Mouse (Mus musculus) G1E (cell line): ENCODE data around the gene Hoxb3. TPM values are rescaled to one million over a fixed set of nuclear protein-coding genes. Genes with fewer than 3 reads are reported as not detected.

Experiments
- ATAC-seq: 2 replicates; pipeline ENCODE4 v1.8.0; 2016; ENCODE audit warnings: mild to moderate bottlenecking; ENCODE audit not compliant: insufficient number of reproducible peaks, poor library complexity, low FRiP score, severe bottlenecking; ENCODE audit errors: extremely low read depth
- DNase-seq: peaks from one replicate; pipeline ENCODE4 v3.0.0; 2012; ENCODE audit warnings: low spot score
- H3K27me3 ChIP-seq: 2 replicates; pipeline ENCODE4 v1.6.1; 2012; ENCODE audit warnings: mild to moderate bottlenecking, low read length, inconsistent platforms; ENCODE audit not compliant: insufficient read depth
- H3K36me3 ChIP-seq: replicated peaks from 2 replicates; pipeline ENCODE3; 2012; ENCODE audit warnings: mild to moderate bottlenecking, inconsistent platforms
- H3K4me1 ChIP-seq: 2 replicates; pipeline ENCODE4 v1.6.1; 2012; ENCODE audit warnings: low read depth, low read length, inconsistent platforms, mixed read lengths; ENCODE audit not compliant: insufficient read depth
- H3K4me3 ChIP-seq: 2 replicates; pipeline ENCODE4 v1.5.1; 2012; ENCODE audit warnings: low read depth, mild to moderate bottlenecking, inconsistent platforms, low read length, moderate library complexity, mixed read lengths
- H3K9me3 ChIP-seq: replicated peaks from 2 replicates; pipeline ENCODE4 v1.6.1; 2012; ENCODE audit warnings: inconsistent platforms
- CTCF ChIP-seq: IDR thresholded peaks from 2 replicates; pipeline ENCODE4 v1.5.1; 2012; ENCODE audit warnings: low read depth, low read length, inconsistent platforms, mixed read lengths
- GATA1 ChIP-seq: IDR thresholded peaks from 2 replicates; pipeline ENCODE4 v1.6.1; 2012; ENCODE audit warnings: borderline replicate concordance, low read length, inconsistent platforms, mixed read lengths
- GATA2 ChIP-seq: IDR thresholded peaks from 2 replicates; pipeline ENCODE4 v1.6.1; 2012; ENCODE audit warnings: low read depth, low read length, inconsistent platforms, borderline replicate concordance
- POLR2AphosphoS5 ChIP-seq: IDR thresholded peaks from 2 replicates; pipeline ENCODE4 v1.6.1; 2012; ENCODE audit warnings: low read depth, low read length, inconsistent platforms; ENCODE audit not compliant: insufficient replicate concordance
- TAL1 ChIP-seq: conservative IDR thresholded peaks from 2 replicates; pipeline ENCODE4 v1.6.1; 2012; ENCODE audit warnings: low read depth, low read length, inconsistent platforms, mixed read lengths
- polyA plus RNA-seq: library from polyadenylated mRNA; stranded (reverse); fragments of >175 nt; gene quantifications from 2 replicates; pipeline ENCODE4 v1.2.3, GENCODE M21; 2012
- total RNA-seq, 2 experiments: library from RNA; stranded (forward) in 1 of 2; stranded (reverse) in 1 of 2; fragments of 200-1000 nt in 1 of 2; fragments of >200 nt in 1 of 2; fragmentation: Nextera tagmentation in 1 of 2; gene quantifications; 2 replicates each; pipeline ENCODE4 v1.2.3; 2014 to 2017

Gene Hoxb3
- total and polyA plus RNA-seq, 3 experiments: 0.08 to 0.16 TPM; not detected in 1

GRCm38 (mm10) chr11:96306183-96306907, 16.8 kb upstream of the Hoxb3 start:
- Histone ChIP-seq H3K27me3 (peaks cover 61% of the 10 kb centered on the region), H3K36me3 (no peaks in the 10 kb centered on the region), H3K9me3 (peaks cover 5% of the 10 kb centered on the region; the same call in 1 of the 2 replicates), H3K4me1 (peaks cover 2% of the 10 kb centered on the region; the same call in 1 of the 2 replicates), H3K4me3 (no peak overlapping the region)
- ATAC-seq (no peak), DNase-seq (no peak)
- TF ChIP-seq POLR2AphosphoS5: no peak
- TF ChIP-seq CTCF: no peak
- TF ChIP-seq GATA2: no peak
- TF ChIP-seq GATA1: no peak
- no peak for TF ChIP-seq TAL1

- ATAC-seq: no peak
- peaks cover 61% of the 10 kb centered on the region for H3K27me3 ChIP-seq
- no peak overlapping the region for H3K4me3 ChIP-seq
- H3K9me3 ChIP-seq: peaks cover 5% of the 10 kb centered on the region; the same call in 1 of the 2 replicates
- DNase-seq: no peak
- H3K4me1 ChIP-seq: peaks cover 2% of the 10 kb centered on the region; the same call in 1 of the 2 replicates
- no peaks in the 10 kb centered on the region for H3K36me3 ChIP-seq
- TF ChIP-seq TAL1: no peak
Measured at GRCm38 (mm10) chr11:96306908-96307269, 16.2 kb upstream of the Hoxb3 start.

- Histone ChIP-seq H3K4me1 (peaks cover 2% of the 10 kb centered on the region; the same call in 1 of the 2 replicates), H3K9me3 (peaks cover 1% of the 10 kb centered on the region; the same call in 1 of the 2 replicates), H3K4me3 (no peak overlapping the region), H3K36me3 (no peaks in the 10 kb centered on the region), H3K27me3 (peaks cover 55% of the 10 kb centered on the region)
- TF ChIP-seq GATA1: no peak
- TF ChIP-seq GATA2: no peak
- TF ChIP-seq CTCF: no peak
- TF ChIP-seq POLR2AphosphoS5: no peak
- TF ChIP-seq TAL1: no peak
- no peak for DNase-seq
- ATAC-seq: no peak
Measured at GRCm38 (mm10) chr11:96308763-96309162, 14.4 kb upstream of the Hoxb3 start.

GRCm38 (mm10) chr11:96309288-96309687, 13.8 kb upstream of the Hoxb3 start:
- Histone ChIP-seq H3K27me3 (peaks cover 55% of the 10 kb centered on the region), H3K9me3 (no peaks in the 10 kb centered on the region), H3K4me3 (no peak overlapping the region), H3K36me3 (no peaks in the 10 kb centered on the region), H3K4me1 (peaks cover 2% of the 10 kb centered on the region; the same call in 1 of the 2 replicates)
- DNase-seq: no peak
- TF ChIP-seq GATA2 (no peak), TAL1 (no peak), GATA1 (no peak), POLR2AphosphoS5 (no peak), CTCF (no peak)
- ATAC-seq: no peak

GRCm38 (mm10) chr11:96310183-96310938, 12.8 kb upstream of the Hoxb3 start:
- Histone ChIP-seq H3K27me3 (peaks cover 54% of the 10 kb centered on the region), H3K9me3 (no peaks in the 10 kb centered on the region), H3K36me3 (no peaks in the 10 kb centered on the region), H3K4me3 (no peak overlapping the region), H3K4me1 (peaks cover 2% of the 10 kb centered on the region; the same call in 1 of the 2 replicates)
- DNase-seq: no peak
- TF ChIP-seq GATA2 (no peak), TAL1 (no peak), POLR2AphosphoS5 (no peak), CTCF (no peak), GATA1 (no peak)
- ATAC-seq: no peak

- Histone ChIP-seq H3K4me3 (no peak overlapping the region; the same call in 1 of the 2 replicates), H3K36me3 (no peaks in the 10 kb centered on the region), H3K9me3 (no peaks in the 10 kb centered on the region), H3K27me3 (peaks cover 47% of the 10 kb centered on the region), H3K4me1 (peaks cover 2% of the 10 kb centered on the region; the same call in 1 of the 2 replicates)
- DNase-seq (no peak), ATAC-seq (no peak)
- TF ChIP-seq TAL1 (no peak), GATA1 (no peak), CTCF (no peak), GATA2 (no peak), POLR2AphosphoS5 (no peak)
Measured at GRCm38 (mm10) chr11:96311097-96311496, 12.0 kb upstream of the Hoxb3 start.
